Mouse (Mus musculus): Measurements from ENCODE around the gene Gbp3. TPM values are rescaled to one million over a fixed set of nuclear protein-coding genes. Genes with fewer than 3 reads are reported as not detected.
"Not testable (repeated sequence)": the region's sequence is repeated elsewhere in the genome, so short reads cannot be mapped to it uniquely, and the experiment has no call there.

Gene Gbp3
- polyA plus RNA-seq, 1 experiment from 2014 or later: 1.3 TPM

DNA sequence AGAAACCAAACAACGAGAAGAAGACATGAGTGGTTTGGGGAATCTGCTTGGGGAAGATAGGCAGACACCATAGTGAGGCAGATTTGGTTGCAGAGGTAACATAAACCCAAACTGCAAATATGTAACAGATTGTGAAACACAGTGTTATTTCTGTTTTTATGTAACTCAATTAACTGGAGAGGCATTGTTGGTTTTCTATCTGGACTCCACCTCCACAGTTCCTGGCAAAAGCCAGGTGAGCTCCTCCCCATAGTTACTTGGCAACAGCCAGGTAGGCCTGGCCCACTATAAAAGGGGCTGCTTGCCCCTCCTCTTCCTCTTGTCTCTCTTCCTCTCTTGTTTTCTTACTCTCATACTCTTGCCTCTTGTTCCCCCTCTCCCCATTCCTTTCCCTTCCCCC lies 5.2 kb upstream of the Gbp3 start:
- no peaks in the 10 kb centered on the region for H3K27me3 ChIP-seq (replicated peaks)
- no peaks in the 10 kb centered on the region for H3K9me3 ChIP-seq (replicated peaks)
- no peaks in the 10 kb centered on the region for H3K36me3 ChIP-seq
- H3K4me3 ChIP-seq (replicated peaks): no peak overlapping the region
- no peak overlapping the region for H3K4me2 ChIP-seq
- no peak overlapping the region for H3K27ac ChIP-seq (replicated peaks)
- no peak overlapping the region for H3K9ac ChIP-seq (replicated peaks)
- no peaks in the 10 kb centered on the region for H3K4me1 ChIP-seq
- WGBS: 82% methylated on average over 1 of the region's 1 CpGs
- ATAC-seq (ENCODE audit: low FRiP score): no peak

DNA sequence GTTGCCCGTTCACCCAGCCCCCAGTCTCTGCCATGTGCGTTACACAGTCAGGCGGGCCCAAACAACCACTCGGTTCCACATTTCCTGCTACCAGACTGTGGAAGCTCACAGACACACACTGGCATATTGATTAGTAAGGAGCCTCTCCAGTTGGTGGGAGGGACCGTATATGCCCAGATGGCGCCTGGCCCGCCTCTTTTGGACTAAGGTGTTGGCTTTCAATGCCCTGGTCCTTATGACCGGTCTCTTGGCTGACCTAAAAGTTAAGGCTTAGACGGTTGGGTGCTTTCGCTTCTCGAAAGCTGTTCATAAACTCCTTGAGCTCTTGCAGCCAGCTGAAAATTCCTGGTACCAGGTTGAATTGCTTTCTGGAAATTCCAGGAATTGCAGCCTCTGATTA lies 4.2 kb upstream of the Gbp3 start:
- WGBS: 87% methylated on average over 11 of the region's 11 CpGs
- Histone ChIP-seq H3K36me3 (no peaks in the 10 kb centered on the region), H3K4me3 (replicated peaks) (no peak overlapping the region), H3K9me3 (replicated peaks) (no peaks in the 10 kb centered on the region), H3K9ac (replicated peaks) (no peak overlapping the region), H3K27ac (replicated peaks) (no peak overlapping the region), H3K4me2 (no peak overlapping the region), H3K4me1 (no peaks in the 10 kb centered on the region), H3K27me3 (replicated peaks) (no peaks in the 10 kb centered on the region)
- ATAC-seq (ENCODE audit: low FRiP score): no peak

DNA sequence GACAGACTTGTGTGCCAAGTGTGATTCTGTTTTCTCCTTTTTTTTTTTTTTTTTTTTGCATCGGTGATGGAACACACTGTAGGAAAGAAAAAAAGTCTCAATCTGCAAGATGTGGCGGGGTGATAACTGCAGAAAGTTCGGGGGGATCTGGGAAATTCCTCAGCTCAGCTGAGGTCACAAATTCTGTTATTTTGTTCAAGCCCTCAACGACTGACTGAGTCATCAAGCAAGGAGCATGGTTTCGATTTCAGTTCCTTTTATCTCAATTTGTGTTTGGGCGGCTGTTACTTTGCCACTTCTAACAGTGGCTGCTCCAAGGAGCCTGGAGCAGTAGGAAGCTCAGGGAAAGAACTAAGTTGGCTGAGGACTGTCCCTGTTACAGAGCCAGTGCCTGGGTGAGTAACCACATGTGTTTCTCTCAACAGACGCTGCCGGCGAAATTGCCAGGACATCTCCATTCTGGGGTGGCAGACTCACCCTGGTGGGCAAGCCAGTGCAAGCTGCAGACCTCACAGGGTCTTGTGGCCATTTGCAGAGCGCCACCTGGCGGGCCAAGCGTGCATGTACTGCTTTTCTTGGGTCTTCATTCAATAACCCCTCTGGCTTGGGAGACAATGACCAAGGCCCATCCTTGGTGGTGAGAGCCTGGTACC lies 596 bp downstream of the Gbp3 start:
- Histone ChIP-seq H3K4me1 (no peaks in the 10 kb centered on the region), H3K4me3 (replicated peaks) (peak overlapping the region; percentile 26), H3K27me3 (replicated peaks) (no peaks in the 10 kb centered on the region), H3K36me3 (no peaks in the 10 kb centered on the region), H3K4me2 (peak overlapping the region; percentile 43), H3K27ac (replicated peaks) (no peak overlapping the region), H3K9me3 (replicated peaks) (no peaks in the 10 kb centered on the region), H3K9ac (replicated peaks) (no peak overlapping the region)
- ATAC-seq (ENCODE audit: low FRiP score): peak; percentile 50; the same call in 1 of the 2 replicates
- WGBS: 22% methylated on average over 12 of the region's 12 CpGs

DNA sequence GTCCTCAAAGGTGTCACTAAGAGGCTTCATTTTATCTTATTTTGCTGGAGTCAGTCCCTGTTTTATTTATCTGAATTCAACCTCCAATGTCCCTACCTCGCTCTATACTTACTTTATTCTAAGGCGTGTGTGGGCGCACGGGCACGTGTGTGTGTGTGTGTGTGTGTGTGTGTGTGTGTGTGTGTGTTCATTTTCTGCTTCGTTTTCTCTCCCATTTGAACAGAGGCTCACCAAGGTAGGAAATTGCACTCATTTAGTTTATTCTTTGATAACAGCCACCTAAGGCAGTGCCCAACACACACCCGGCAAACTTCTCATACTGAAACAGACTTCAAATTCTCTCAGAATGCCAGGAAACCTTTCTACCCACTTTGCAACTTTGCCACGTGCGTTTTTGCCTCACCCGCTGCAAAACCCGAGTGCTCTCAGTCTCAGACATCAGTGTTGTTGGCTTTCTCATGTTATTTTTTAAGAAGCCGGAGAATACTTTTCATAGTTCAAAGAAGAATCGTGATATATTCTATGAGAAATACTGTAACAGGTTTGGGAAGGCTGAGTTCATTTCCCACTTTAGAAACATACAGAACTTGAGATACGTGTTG lies 1.3 kb downstream of the Gbp3 start:
- H3K4me1 ChIP-seq: no peaks in the 10 kb centered on the region
- no peak overlapping the region for H3K4me3 ChIP-seq (replicated peaks)
- no peak overlapping the region for H3K9ac ChIP-seq (replicated peaks)
- H3K9me3 ChIP-seq (replicated peaks): no peaks in the 10 kb centered on the region
- H3K27ac ChIP-seq (replicated peaks): no peak overlapping the region
- H3K36me3 ChIP-seq: no peaks in the 10 kb centered on the region
- H3K27me3 ChIP-seq (replicated peaks): no peaks in the 10 kb centered on the region
- no peak overlapping the region for H3K4me2 ChIP-seq
- WGBS: 90% methylated on average over 14 of the region's 14 CpGs
- ATAC-seq (ENCODE audit: low FRiP score): no peak

DNA sequence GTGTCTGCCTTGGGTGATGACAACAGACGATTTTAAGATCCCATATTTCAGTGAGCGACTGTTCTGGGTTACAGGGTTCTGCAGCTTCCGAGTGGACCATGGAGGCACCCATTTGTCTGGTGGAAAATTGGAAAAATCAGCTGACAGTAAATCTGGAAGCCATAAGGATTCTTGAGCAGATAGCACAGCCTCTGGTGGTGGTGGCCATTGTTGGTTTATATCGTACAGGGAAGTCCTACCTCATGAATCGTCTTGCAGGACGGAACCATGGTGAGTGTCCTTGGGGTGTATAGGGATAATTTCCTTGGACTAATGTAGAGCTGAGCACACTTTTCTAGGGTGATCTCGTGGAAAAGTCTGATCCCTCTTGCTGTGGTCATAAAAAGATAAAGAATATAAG lies 1.8 kb downstream of the Gbp3 start:
- H3K36me3 ChIP-seq: no peaks in the 10 kb centered on the region
- H3K4me1 ChIP-seq: no peaks in the 10 kb centered on the region
- no peak overlapping the region for H3K4me2 ChIP-seq
- H3K9ac ChIP-seq (replicated peaks): no peak overlapping the region
- WGBS: 89% methylated on average over 7 of the region's 7 CpGs
- H3K27ac ChIP-seq (replicated peaks): no peak overlapping the region
- H3K4me3 ChIP-seq (replicated peaks): no peak overlapping the region
- no peaks in the 10 kb centered on the region for H3K27me3 ChIP-seq (replicated peaks)
- no peaks in the 10 kb centered on the region for H3K9me3 ChIP-seq (replicated peaks)
- ATAC-seq (ENCODE audit: low FRiP score): no peak

DNA sequence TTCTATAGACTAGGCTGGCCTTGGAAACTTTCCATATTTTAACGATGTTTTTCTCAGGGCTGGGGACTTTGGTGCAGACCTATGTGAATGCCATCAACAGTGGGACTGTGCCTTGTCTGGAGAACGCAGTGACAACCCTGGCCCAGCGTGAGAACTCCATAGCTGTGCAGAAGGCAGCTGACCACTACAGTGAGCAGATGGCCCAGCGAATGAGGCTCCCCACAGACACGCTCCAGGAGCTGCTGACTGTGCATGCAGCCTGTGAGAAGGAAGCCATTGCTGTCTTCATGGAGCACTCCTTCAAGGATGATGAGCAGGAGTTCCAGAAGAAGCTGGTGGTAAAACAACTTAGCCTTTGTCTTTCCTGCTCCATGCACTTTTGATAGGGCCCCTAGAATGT lies 7.7 kb downstream of the Gbp3 start:
- H3K4me3 ChIP-seq (replicated peaks); H3K9me3 ChIP-seq (replicated peaks); H3K36me3 ChIP-seq; H3K9ac ChIP-seq (replicated peaks); H3K27ac ChIP-seq (replicated peaks); H3K4me2 ChIP-seq; H3K4me1 ChIP-seq; ATAC-seq (ENCODE audit: low FRiP score); H3K27me3 ChIP-seq (replicated peaks): not testable (repeated sequence)
- 68% methylated on average over 5 of the region's 5 CpGs for WGBS

DNA sequence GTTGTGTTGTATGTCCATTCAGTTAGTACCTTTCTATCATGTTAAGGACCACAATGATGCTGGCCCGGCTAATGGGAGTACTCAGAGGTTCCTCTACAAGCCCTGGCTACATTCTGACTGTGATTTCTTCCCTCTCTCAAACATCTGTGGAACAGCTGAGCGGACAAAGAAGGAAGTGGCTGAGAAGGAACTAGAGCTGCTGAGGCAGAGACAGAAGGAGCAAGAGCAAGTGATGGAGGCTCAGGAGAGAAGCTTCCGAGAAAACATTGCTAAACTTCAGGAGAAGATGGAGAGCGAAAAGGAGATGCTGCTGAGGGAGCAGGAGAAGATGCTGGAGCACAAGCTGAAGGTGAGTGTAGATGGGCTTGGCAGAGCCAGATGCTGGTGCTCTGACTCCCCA lies 10.9 kb downstream of the Gbp3 start:
- Histone ChIP-seq H3K4me1 (no peaks in the 10 kb centered on the region), H3K9me3 (replicated peaks) (no peaks in the 10 kb centered on the region), H3K36me3 (no peaks in the 10 kb centered on the region), H3K4me2 (no peak overlapping the region), H3K27me3 (replicated peaks) (no peaks in the 10 kb centered on the region), H3K4me3 (replicated peaks) (no peak overlapping the region), H3K9ac (replicated peaks) (no peak overlapping the region), H3K27ac (replicated peaks) (no peak overlapping the region)
- 87% methylated on average over 4 of the region's 4 CpGs for WGBS
- no peak for ATAC-seq (ENCODE audit: low FRiP score)

DNA sequence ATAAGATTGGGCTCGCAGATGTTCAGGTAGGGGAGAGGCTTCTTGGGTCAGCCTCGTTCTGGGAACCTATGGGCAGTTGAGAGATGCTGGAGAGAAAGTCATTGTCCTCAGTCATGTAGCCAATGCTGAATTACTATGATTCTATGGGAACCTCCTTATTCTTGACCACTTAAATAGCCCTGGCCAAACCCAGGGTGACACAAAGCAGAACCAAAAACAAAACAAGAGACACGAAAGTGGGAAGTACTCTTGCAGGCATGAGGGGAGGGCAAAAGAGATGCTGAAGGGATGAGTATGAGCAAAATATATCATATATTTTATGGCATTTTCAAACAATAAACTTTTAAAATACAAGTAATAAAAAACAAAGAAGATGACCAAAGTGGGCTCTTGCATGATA lies 17.3 kb downstream of the Gbp3 start:
- no peak overlapping the region for H3K9ac ChIP-seq (replicated peaks)
- H3K27ac ChIP-seq (replicated peaks): no peak overlapping the region
- H3K9me3 ChIP-seq (replicated peaks): no peaks in the 10 kb centered on the region
- H3K27me3 ChIP-seq (replicated peaks): no peaks in the 10 kb centered on the region
- no peak for ATAC-seq (ENCODE audit: low FRiP score)
- WGBS: 84% methylated on average over 3 of the region's 3 CpGs
- no peaks in the 10 kb centered on the region for H3K4me1 ChIP-seq
- no peak overlapping the region for H3K4me3 ChIP-seq (replicated peaks)
- H3K4me2 ChIP-seq: no peak overlapping the region
- no peaks in the 10 kb centered on the region for H3K36me3 ChIP-seq

DNA sequence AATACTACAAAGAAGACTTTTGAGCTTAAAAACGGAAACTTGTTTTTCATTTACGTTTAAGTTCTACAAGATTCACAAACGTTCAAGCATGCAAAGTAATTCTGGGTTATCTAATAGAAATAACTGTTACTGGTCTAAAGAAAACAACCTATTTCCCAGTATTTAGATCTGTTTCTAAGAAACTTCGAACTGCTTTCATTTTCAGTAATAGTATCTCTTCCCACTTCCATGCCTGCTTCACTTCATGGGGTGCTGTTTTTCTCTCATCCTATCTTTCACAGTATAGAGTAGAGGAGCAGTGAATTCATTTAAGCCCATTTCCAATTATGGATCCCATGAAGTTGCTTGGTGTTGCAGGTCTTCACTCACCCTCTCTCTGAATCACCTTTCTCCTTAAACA lies 18.5 kb downstream of the Gbp3 start:
- Histone ChIP-seq H3K4me3 (replicated peaks) (no peak overlapping the region), H3K9ac (replicated peaks) (no peak overlapping the region), H3K4me1 (no peaks in the 10 kb centered on the region), H3K36me3 (no peaks in the 10 kb centered on the region), H3K27ac (replicated peaks) (no peak overlapping the region), H3K27me3 (replicated peaks) (no peaks in the 10 kb centered on the region), H3K4me2 (no peak overlapping the region), H3K9me3 (replicated peaks) (no peaks in the 10 kb centered on the region)
- WGBS: 90% methylated on average over 4 of the region's 4 CpGs
- ATAC-seq (ENCODE audit: low FRiP score): no peak

DNA sequence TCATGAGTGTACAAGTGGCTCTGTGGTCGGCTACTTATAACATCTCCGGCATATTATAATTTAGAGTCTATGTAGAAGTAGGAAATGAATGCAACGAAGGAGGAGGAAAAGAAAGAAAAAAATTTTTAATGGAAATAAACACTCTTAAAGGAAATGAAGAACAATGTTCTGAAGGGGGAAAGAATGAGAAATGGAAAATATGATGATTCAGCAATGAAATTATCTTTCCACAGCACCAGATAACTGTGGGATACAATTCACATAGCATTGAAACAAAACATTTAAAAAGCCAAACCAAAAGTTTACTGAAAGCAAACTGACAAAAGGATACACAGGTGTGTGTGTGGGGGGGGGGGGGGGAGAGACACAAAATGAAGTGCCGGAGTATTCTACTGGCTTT lies 23.2 kb downstream of the Gbp3 start:
- H3K4me1 ChIP-seq: no peaks in the 10 kb centered on the region
- no peak overlapping the region for H3K4me3 ChIP-seq (replicated peaks)
- no peak overlapping the region for H3K9ac ChIP-seq (replicated peaks)
- no peak overlapping the region for H3K27ac ChIP-seq (replicated peaks)
- ATAC-seq (ENCODE audit: low FRiP score): no peak
- no peak overlapping the region for H3K4me2 ChIP-seq
- H3K27me3 ChIP-seq (replicated peaks): no peaks in the 10 kb centered on the region
- 95% methylated on average over 4 of the region's 4 CpGs for WGBS
- no peaks in the 10 kb centered on the region for H3K36me3 ChIP-seq
- H3K9me3 ChIP-seq (replicated peaks): no peaks in the 10 kb centered on the region

DNA sequence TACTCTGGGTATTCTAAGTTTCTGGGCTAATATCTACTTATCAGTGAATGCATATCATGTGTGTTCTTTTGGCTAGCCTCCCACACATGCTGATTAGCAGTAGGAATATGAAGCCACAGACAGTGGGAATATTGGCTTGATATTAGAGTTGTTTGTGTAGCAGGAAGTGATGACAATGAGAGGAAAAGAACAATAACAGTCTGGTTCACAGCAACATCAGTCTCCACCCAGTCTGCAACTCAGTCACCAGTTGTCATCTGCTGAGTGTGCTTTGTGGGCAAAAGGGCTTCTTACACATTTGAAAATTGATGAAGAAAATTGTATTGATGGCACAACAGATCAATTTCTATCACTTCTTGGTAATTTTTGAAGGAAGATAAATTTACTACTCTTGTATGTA lies 27.6 kb downstream of the Gbp3 start:
- Histone ChIP-seq H3K4me1 (no peaks in the 10 kb centered on the region), H3K27me3 (replicated peaks) (no peaks in the 10 kb centered on the region), H3K9ac (replicated peaks) (no peak overlapping the region), H3K27ac (replicated peaks) (no peak overlapping the region), H3K36me3 (no peaks in the 10 kb centered on the region), H3K9me3 (replicated peaks) (no peaks in the 10 kb centered on the region), H3K4me3 (replicated peaks) (no peak overlapping the region), H3K4me2 (no peak overlapping the region)
- ATAC-seq (ENCODE audit: low FRiP score): no peak

DNA sequence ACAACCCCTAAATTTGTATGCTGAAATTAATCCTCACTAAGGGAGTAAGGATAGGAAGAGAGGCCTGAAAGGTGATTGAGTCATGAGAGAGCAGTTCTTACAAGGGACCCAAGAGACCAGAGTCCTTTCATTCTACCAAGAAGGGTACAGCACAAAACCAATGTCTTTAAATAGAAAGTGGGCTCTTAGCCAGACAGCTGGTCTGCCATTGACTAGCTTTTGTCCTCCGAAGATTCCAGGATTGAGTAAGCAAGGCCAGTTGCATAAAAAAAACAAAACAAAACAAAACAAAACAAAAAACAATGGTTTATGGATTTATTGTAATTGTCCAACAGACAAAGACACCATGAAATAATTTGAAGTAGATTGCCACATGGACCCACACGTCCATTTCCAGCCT lies 29.1 kb downstream of the Gbp3 start:
- no peaks in the 10 kb centered on the region for H3K4me1 ChIP-seq
- WGBS: 68% methylated on average over 2 of the region's 2 CpGs
- no peaks in the 10 kb centered on the region for H3K9me3 ChIP-seq (replicated peaks)

More for the DNA sequence above, 29.1 kb downstream of the Gbp3 start:
- Histone ChIP-seq H3K36me3 (no peaks in the 10 kb centered on the region), H3K4me2 (no peak overlapping the region), H3K27me3 (replicated peaks) (no peaks in the 10 kb centered on the region), H3K9ac (replicated peaks) (no peak overlapping the region), H3K4me3 (replicated peaks) (no peak overlapping the region), H3K27ac (replicated peaks) (no peak overlapping the region)
- ATAC-seq (ENCODE audit: low FRiP score): no peak

Measured in neural tube, embryonic 15.5 days (tissue).